Comparison of ENCODE assay signal across 8 mouse cellular contexts in the genomic region with DNA sequence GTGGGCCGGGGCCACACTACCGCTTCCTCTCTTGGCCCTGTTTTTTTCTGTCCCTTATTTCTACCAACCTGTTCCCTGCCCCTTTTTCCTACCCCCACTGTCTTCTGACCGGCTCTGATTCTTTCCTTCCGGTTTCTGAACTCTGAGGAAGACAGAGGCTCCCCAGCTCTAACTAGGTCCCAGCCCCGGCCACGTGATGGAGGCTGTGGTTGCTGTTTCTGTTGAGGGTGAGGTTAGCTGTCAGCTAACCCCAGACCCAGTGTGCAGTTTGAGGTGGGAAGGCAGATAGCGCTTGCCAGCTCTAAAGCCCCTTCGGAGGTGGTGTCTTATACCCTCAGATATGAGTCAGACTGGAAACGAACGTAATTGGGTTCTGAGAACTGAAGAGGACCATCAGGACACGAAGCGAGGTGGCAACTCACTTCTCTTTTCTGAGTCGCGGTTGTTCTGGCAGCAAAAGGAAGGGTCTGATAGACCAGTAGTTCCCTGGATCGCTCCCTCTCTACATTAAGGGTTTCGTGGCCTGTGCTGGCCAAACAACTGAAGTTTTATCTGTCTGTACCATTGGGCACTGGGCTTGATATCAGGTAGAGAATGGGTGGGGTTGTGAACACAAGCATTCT. TPM values are rescaled to one million over a fixed set of nuclear protein-coding genes. Genes with fewer than 3 reads are reported as not detected.
A peak's percentile ranks its signal among the peaks of the same experiment; 100 is the strongest.
DNase-seq lines count a peak whose midpoint lies in the region; ATAC-seq and TF ChIP-seq lines count a peak whose summit lies in the region.

No protein-coding gene starts in this region.

- no peak for ATAC-seq in forebrain, embryonic 12.5 days (ENCODE audit: low FRiP score)
- ATAC-seq in hindbrain, embryonic 13.5 days (ENCODE audit: low FRiP score) = no peak
- peak; percentile 57 for ATAC-seq in liver, embryonic 15.5 days (ENCODE audit: insufficient read depth)

- no peak overlapping the region for H3K27ac ChIP-seq in testis, adult 2 months (ENCODE audit: control insufficient read depth, insufficient read depth, low read depth, low read length)
- no peak overlapping the region for H3K27ac ChIP-seq in forebrain, embryonic 12.5 days
- peak overlapping the region; percentile 77 for H3K27ac ChIP-seq in hindbrain, embryonic 13.5 days
- H3K27ac ChIP-seq in liver, embryonic 15.5 days (replicated peaks) = peak overlapping the region; percentile 74

- DNase-seq in testis, postnatal 10 days (ENCODE audit: low spot score) = no peak
- peak; percentile 77 for DNase-seq in naive thymus-derived CD4-positive, alpha-beta T cell, adult 2 months (ENCODE audit: low read depth)
- DNase-seq in thymus, postnatal 36 days = peak; percentile 78 to 85
- no peak for DNase-seq in urinary bladder, postnatal 10 days (ENCODE audit: low spot score)

- no peak overlapping the region for H3K9ac ChIP-seq in forebrain, embryonic 12.5 days
- peak overlapping the region; percentile 80 for H3K9ac ChIP-seq in hindbrain, embryonic 13.5 days
- H3K9ac ChIP-seq in liver, embryonic 15.5 days = peak overlapping the region; percentile 58

- 66% methylated on average over 16 of the region's 16 CpGs for WGBS in forebrain, embryonic 12.5 days
- WGBS in hindbrain, embryonic 13.5 days = 69% methylated on average over 16 of the region's 16 CpGs
- 11% methylated on average over 16 of the region's 16 CpGs for WGBS in liver, embryonic 15.5 days (ENCODE audit: insufficient replicate concordance)

- H3K36me3 ChIP-seq in testis, adult 2 months (ENCODE audit: control insufficient read depth, insufficient read depth, low read length) = no peaks in the 10 kb centered on the region
- H3K36me3 ChIP-seq in forebrain, embryonic 12.5 days (replicated peaks) = no peaks in the 10 kb centered on the region
- H3K36me3 ChIP-seq in hindbrain, embryonic 13.5 days = peaks cover 12% of the 10 kb centered on the region; the same call in 1 of the 2 replicates
- H3K36me3 ChIP-seq in liver, embryonic 15.5 days (replicated peaks) = no peaks in the 10 kb centered on the region

- no peak for TF ChIP-seq CTCF in testis, adult 2 months (IDR thresholded peaks at IDR 0.05; ENCODE audit: control insufficient read depth, insufficient read depth, insufficient replicate concordance, low read depth, low read length)

- no peaks in the 10 kb centered on the region for H3K9me3 ChIP-seq in forebrain, embryonic 12.5 days
- no peaks in the 10 kb centered on the region for H3K9me3 ChIP-seq in hindbrain, embryonic 13.5 days
- no peaks in the 10 kb centered on the region for H3K9me3 ChIP-seq in liver, embryonic 15.5 days (replicated peaks)

- H3K4me3 ChIP-seq in testis, adult 2 months (ENCODE audit: control insufficient read depth, low read depth, low read length) = peak overlapping the region; percentile 27
- H3K4me3 ChIP-seq in forebrain, embryonic 12.5 days (replicated peaks) = peak overlapping the region; percentile 47; the same call in 1 of the 2 replicates
- peak overlapping the region; percentile 57 for H3K4me3 ChIP-seq in hindbrain, embryonic 13.5 days
- peak overlapping the region; percentile 65 for H3K4me3 ChIP-seq in liver, embryonic 15.5 days (replicated peaks)

- H3K4me2 ChIP-seq in forebrain, embryonic 12.5 days = peak overlapping the region; percentile 91
- peak overlapping the region; percentile 98 for H3K4me2 ChIP-seq in hindbrain, embryonic 13.5 days
- H3K4me2 ChIP-seq in liver, embryonic 15.5 days = peak overlapping the region; percentile 99

- no peaks in the 10 kb centered on the region for H3K27me3 ChIP-seq in testis, adult 2 months (ENCODE audit: control insufficient read depth, insufficient read depth, low read length)
- peaks cover 20% of the 10 kb centered on the region for H3K27me3 ChIP-seq in forebrain, embryonic 12.5 days
- 0 out of 2 replicates have a peak, but pooled peaks cover 4% of the 10 kb centered on the region for H3K27me3 ChIP-seq in hindbrain, embryonic 13.5 days
- no peaks in the 10 kb centered on the region for H3K27me3 ChIP-seq in liver, embryonic 15.5 days

- H3K4me1 ChIP-seq in testis, adult 2 months (ENCODE audit: control insufficient read depth, insufficient read depth, low read length) = peaks cover 14% of the 10 kb centered on the region
- H3K4me1 ChIP-seq in forebrain, embryonic 12.5 days = peaks cover 8% of the 10 kb centered on the region
- H3K4me1 ChIP-seq in hindbrain, embryonic 13.5 days (replicated peaks) = peaks cover 15% of the 10 kb centered on the region
- H3K4me1 ChIP-seq in liver, embryonic 15.5 days (replicated peaks) = peaks cover 51% of the 10 kb centered on the region

- no peak for TF ChIP-seq POLR2A in testis, adult 2 months (IDR thresholded peaks at IDR 0.05; ENCODE audit: control insufficient read depth, low read depth, low read length)

RNA-seq across cellular contexts. Expression of a gene that starts 2.4 kb away (rescaled TPM):
- polyA plus RNA-seq in testis, adult 2 months (2012; rRNA removed) = 0.67 and 0.97 TPM in 2 replicates
- 6.4 and 7.3 TPM in 2 replicates for polyA plus RNA-seq in forebrain, embryonic 12.5 days (2016; fragmentation: Nextera tagmentation; extraction: Ambion mirVana)
- polyA plus RNA-seq in hindbrain, embryonic 13.5 days (2015; fragmentation: Nextera tagmentation; extraction: Ambion mirVana) = 21.5 and 21.7 TPM in 2 replicates
- 5.5 and 6.3 TPM in 2 replicates for polyA plus RNA-seq in liver, embryonic 15.5 days (2015; fragmentation: Nextera tagmentation; extraction: Ambion mirVana)

RNA-seq across cellular contexts. Expression of a gene that starts 25.7 kb away (rescaled TPM):
- polyA plus RNA-seq in testis, adult 2 months (2012; rRNA removed) = 5,144 and 5,757 TPM in 2 replicates
- polyA plus RNA-seq in forebrain, embryonic 12.5 days (2016; fragmentation: Nextera tagmentation; extraction: Ambion mirVana) = 3,704 and 3,828 TPM in 2 replicates
- polyA plus RNA-seq in hindbrain, embryonic 13.5 days (2015; fragmentation: Nextera tagmentation; extraction: Ambion mirVana) = 4,618 and 4,725 TPM in 2 replicates
- 1,540 and 1,587 TPM in 2 replicates for polyA plus RNA-seq in liver, embryonic 15.5 days (2015; fragmentation: Nextera tagmentation; extraction: Ambion mirVana)

RNA-seq across cellular contexts. Expression of a gene that starts 37.6 kb away (rescaled TPM):
- 874 and 878 TPM in 2 replicates for polyA plus RNA-seq in testis, adult 2 months (2012; rRNA removed)
- polyA plus RNA-seq in forebrain, embryonic 12.5 days (2016; fragmentation: Nextera tagmentation; extraction: Ambion mirVana) = 85.7 and 90.0 TPM in 2 replicates
- 49.4 and 55.5 TPM in 2 replicates for polyA plus RNA-seq in hindbrain, embryonic 13.5 days (2015; fragmentation: Nextera tagmentation; extraction: Ambion mirVana)
- polyA plus RNA-seq in liver, embryonic 15.5 days (2015; fragmentation: Nextera tagmentation; extraction: Ambion mirVana) = 14.4 and 15.7 TPM in 2 replicates

Comparison
In these comparisons a context has a peak if more than half of its experiments do, and no peak if none do; other contexts are left out.
1. H3K27ac ChIP-seq: peak in hindbrain, embryonic 13.5 days (single experiment) and liver, embryonic 15.5 days (single experiment); none in testis, adult 2 months (single experiment) and forebrain, embryonic 12.5 days (single experiment).
2. DNase-seq: peak in naive thymus-derived CD4-positive, alpha-beta T cell, adult 2 months (single experiment) and thymus, postnatal 36 days (2 of 2); none in testis, postnatal 10 days (single experiment) and urinary bladder, postnatal 10 days (single experiment).
3. Peak in every context shown above with its lines, with median percentiles within 50 percentile points of each other: H3K4me3 ChIP-seq and H3K4me2 ChIP-seq.